Mouse (Mus musculus) limb, embryonic 14.5 days (tissue): Measurements from ENCODE around the gene Emg1. TPM values are rescaled to one million over a fixed set of nuclear protein-coding genes. Genes with fewer than 3 reads are reported as not detected.

Experiments used
- ATAC-seq: fragments of 200-750 bp; cut with Nextera tagmentation; 2 replicates; pipeline ENCODE4 v1.8.0; 2017; ENCODE audit warnings: low read depth, moderate number of reproducible peaks, moderate TSS enrichment; ENCODE audit not compliant: low FRiP score
- DNase-seq: peaks from one replicate; pipeline ENCODE4 v3.0.0-alpha.2; 2015; ENCODE audit warnings: low spot score
- H3K27ac ChIP-seq: fragments of 300-500 bp; sonication (generic); replicated peaks from 2 replicates; pipeline ENCODE4 v1.5.1; 2014; ENCODE audit warnings: low read depth, mild to moderate bottlenecking, low read length, moderate library complexity, mixed read lengths
- H3K27me3 ChIP-seq: fragments of 300-500 bp; sonication (generic); 2 replicates; pipeline ENCODE4 v1.6.1; 2014; ENCODE audit warnings: low read length, mixed read lengths; ENCODE audit not compliant: control insufficient read depth, insufficient read depth
- H3K36me3 ChIP-seq: fragments of 300-500 bp; sonication (generic); 2 replicates; pipeline ENCODE4 v1.6.1; 2014; ENCODE audit warnings: mild to moderate bottlenecking, low read length, moderate library complexity, mixed read lengths; ENCODE audit not compliant: control insufficient read depth, insufficient read depth
- H3K4me1 ChIP-seq: fragments of 300-500 bp; sonication (generic); 2 replicates; pipeline ENCODE4 v1.6.1; 2014; ENCODE audit warnings: antibody characterized with exemption, low read length, mixed read lengths; ENCODE audit not compliant: control insufficient read depth, insufficient read depth
- H3K4me2 ChIP-seq: fragments of 300-500 bp; sonication (generic); replicated peaks from 2 replicates; pipeline ENCODE4 v1.6.1; 2014; ENCODE audit warnings: low read depth, mild to moderate bottlenecking, low read length, moderate library complexity; ENCODE audit not compliant: severe bottlenecking
- H3K4me3 ChIP-seq: fragments of 300-500 bp; sonication (generic); replicated peaks from 2 replicates; pipeline ENCODE4 v1.5.1; 2014; ENCODE audit warnings: low read length
- H3K9ac ChIP-seq: fragments of 300-500 bp; sonication (generic); 2 replicates; pipeline ENCODE4 v1.6.1; 2014; ENCODE audit warnings: mild to moderate bottlenecking, low read depth, low read length, moderate library complexity; ENCODE audit not compliant: severe bottlenecking
- H3K9me3 ChIP-seq: fragments of 300-500 bp; sonication (generic); 2 replicates; pipeline ENCODE4 v1.6.1; 2016; ENCODE audit warnings: low read length; ENCODE audit not compliant: control insufficient read depth
- POLR2A ChIP-seq: fragments of 200-500 bp; IDR thresholded peaks from 2 replicates; pipeline ENCODE4 v1.8.0; 2012; ENCODE audit warnings: inconsistent platforms, mild to moderate bottlenecking, moderate library complexity, borderline replicate concordance; ENCODE audit not compliant: insufficient read depth, insufficient read length; ENCODE audit errors: extremely low read depth
- WGBS: fragments of 180-500 bp; shearing (Covaris S2); extraction: QIAGEN DNeasy Blood & Tissue Kit; methylation state at CpG from one replicate; pipeline ENCODE4 v1.1.7; 2014; 5-methylcytosine and 5-hydroxymethylcytosine counted together
- microRNA counts: library from miRNA; unstranded; fragments of <30 nt; microRNA quantifications from one replicate; lab custom pipeline; 2016
- microRNA-seq: library from miRNA; unstranded; fragments of <30 nt; microRNA quantifications from one replicate; pipeline ENCODE4, GENCODE M21; 2016
- polyA plus RNA-seq, 2 experiments: library from polyadenylated mRNA; depleted of rRNA in 1 of 2; stranded (reverse) in 1 of 2; unstranded in 1 of 2; fragments of >200 nt; fragmentation: Nextera tagmentation in 1 of 2; extraction: Ambion mirVana in 1 of 2; gene quantifications; 2 replicates each; pipeline versions ENCODE4 v1.2.1 to v1.2.3; 2012 to 2014

The Emg1 gene
- polyA plus RNA-seq, 2 experiments: 148 to 185 TPM

DNA sequence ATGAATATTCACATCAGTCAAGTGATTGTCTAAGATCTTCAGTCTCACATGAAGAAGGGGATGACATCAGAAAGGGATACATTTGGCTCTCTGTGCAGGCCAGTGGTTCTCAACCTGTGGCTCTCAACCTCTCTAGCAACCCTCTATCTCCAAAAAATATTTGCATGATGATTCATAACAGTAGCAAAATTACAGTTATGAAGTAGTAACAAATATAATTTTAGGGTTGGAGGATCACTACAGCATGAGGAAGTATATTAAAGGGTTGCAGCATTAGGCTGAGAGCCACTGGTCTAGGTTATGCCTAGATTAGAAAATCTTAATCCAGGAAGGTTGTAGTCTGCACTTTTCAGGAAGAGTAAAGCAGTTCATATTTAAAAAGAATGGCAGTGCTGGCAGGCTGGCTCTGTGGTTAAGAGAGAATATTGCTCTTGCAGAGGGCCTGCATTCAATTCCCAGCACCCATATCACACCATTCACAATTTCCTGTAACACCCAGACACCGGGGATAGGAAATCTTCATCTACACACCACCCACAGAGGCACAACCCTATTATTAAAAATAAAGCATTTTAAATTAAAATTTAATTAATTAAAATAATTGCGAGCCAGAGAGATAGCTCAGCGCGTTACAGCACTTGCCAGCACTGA lies 50.7 kb downstream of the Emg1 start:
- H3K9ac ChIP-seq: no peak overlapping the region
- TF ChIP-seq POLR2A: no peak
- no peaks in the 10 kb centered on the region for H3K9me3 ChIP-seq
- H3K27me3 ChIP-seq: no peaks in the 10 kb centered on the region
- no peak overlapping the region for H3K27ac ChIP-seq
- no peak for DNase-seq
- H3K4me3 ChIP-seq: no peak overlapping the region
- 92% methylated on average over 4 of the region's 4 CpGs for WGBS
- no peak overlapping the region for H3K4me2 ChIP-seq
- H3K4me1 ChIP-seq: peaks cover 4% of the 10 kb centered on the region; the same call in 1 of the 2 replicates
- no peaks in the 10 kb centered on the region for H3K36me3 ChIP-seq
- ATAC-seq: no peak

DNA sequence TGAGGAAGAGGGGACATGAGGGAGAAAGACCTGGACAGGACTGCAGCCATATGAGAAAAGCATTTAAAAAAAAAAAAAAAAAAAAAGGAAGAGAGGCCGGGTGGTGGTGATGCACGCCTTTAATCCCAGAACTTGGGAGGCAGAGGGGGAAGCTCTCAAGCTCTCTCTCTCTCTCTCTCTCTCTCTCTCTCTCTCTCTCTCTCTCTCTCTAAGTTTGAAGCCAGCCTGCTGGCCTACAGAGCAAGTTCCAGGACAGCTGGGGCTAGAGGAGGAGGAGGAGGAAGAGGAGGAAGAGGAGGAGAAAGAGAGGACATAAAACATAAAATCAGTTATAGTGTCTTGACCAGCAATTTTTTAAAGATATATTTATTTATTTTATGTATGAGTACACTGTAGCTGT lies 53.9 kb downstream of the Emg1 start:
- DNase-seq: no peak
- WGBS: 74% methylated on average over 2 of the region's 2 CpGs
- Histone ChIP-seq H3K4me2 (no peak overlapping the region), H3K27ac (no peak overlapping the region), H3K36me3 (no peaks in the 10 kb centered on the region), H3K9ac (no peak overlapping the region), H3K27me3 (no peaks in the 10 kb centered on the region), H3K9me3 (no peaks in the 10 kb centered on the region), H3K4me1 (no peaks in the 10 kb centered on the region), H3K4me3 (no peak overlapping the region)
- no peak for ATAC-seq
- no peak for TF ChIP-seq POLR2A

DNA sequence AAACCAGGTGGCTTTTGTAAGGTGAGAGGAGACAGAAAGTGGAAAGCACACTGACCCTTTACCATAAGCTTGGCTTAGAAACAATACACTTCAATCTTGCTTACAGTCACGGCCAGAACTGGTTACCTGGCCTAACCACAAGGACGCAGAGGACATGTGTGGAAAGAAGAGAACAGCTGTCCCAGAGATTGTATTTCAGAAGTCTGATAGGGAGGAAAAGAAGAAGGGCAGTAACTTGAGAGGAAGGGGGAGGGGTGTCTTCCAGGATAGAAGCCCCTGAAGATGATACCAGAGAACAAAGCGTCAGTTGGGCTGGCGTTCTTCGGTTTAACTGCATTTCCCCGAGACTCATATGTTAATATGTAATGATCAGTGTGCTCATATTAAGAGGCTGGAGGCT lies 56.1 kb downstream of the Emg1 start:
- Histone ChIP-seq H3K4me3 (no peak overlapping the region), H3K4me1 (no peaks in the 10 kb centered on the region), H3K9me3 (no peaks in the 10 kb centered on the region), H3K27ac (no peak overlapping the region), H3K36me3 (no peaks in the 10 kb centered on the region), H3K27me3 (no peaks in the 10 kb centered on the region), H3K4me2 (no peak overlapping the region), H3K9ac (no peak overlapping the region)
- WGBS: 51% methylated on average over 6 of the region's 6 CpGs
- DNase-seq: no peak
- 0 out of 2 replicates have a peak, but pooled peaks have one; percentile 9 for ATAC-seq
- no peak for TF ChIP-seq POLR2A

MicroRNAs encoded within 50 kb of the gene (microRNA counts, 519-probe panel; counts per million panel counts)
- microRNA mmu-miR-141 (lab: Ali Mortazavi, UCI) (2,764 counts per million, percentile 49 among the panel's probes with 10 or more counts), microRNA mmu-miR-200c (lab: Ali Mortazavi, UCI) (3,734 counts per million, percentile 75 among the panel's probes with 10 or more counts)

Small RNA genes within 50 kb of the gene (microRNA-seq; reads per million reads assigned to microRNA genes)
- 506 reads per million, percentile 66 among the genes with 10 or more reads in this experiment for gene Mir141
- 2,722 reads per million, percentile 82 among the genes with 10 or more reads in this experiment for gene Mir200c

Other genes starting within 250 kb of the Emg1 start
- 11.2 and 16.3 TPM in 2 replicates for gene Clstn3, start 247.4 kb downstream of the Emg1 start, polyA plus RNA-seq (2012; rRNA removed)
- 5.1 and 6.4 TPM in 2 replicates for gene Clstn3, start 247.4 kb downstream of the Emg1 start, polyA plus RNA-seq (2014; fragmentation: Nextera tagmentation; extraction: Ambion mirVana)
- 0.47 and 0.64 TPM in 2 replicates for gene C1rl, start 219.1 kb downstream of the Emg1 start, polyA plus RNA-seq (2012; rRNA removed)
- 0.81 and 0.83 TPM in 2 replicates for gene C1rl, start 219.1 kb downstream of the Emg1 start, polyA plus RNA-seq (2014; fragmentation: Nextera tagmentation; extraction: Ambion mirVana)
- gene C1ra, start 199.8 kb downstream of the Emg1 start, polyA plus RNA-seq (2012; rRNA removed): 1.4 and 2.1 TPM in 2 replicates
- gene C1ra, start 199.8 kb downstream of the Emg1 start, polyA plus RNA-seq (2014; fragmentation: Nextera tagmentation; extraction: Ambion mirVana): 1.7 and 1.9 TPM in 2 replicates
- 7.9 and 8.5 TPM in 2 replicates for gene C1s1, start 169.8 kb downstream of the Emg1 start, polyA plus RNA-seq (2012; rRNA removed)
- 3.3 and 3.4 TPM in 2 replicates for gene C1s1, start 169.8 kb downstream of the Emg1 start, polyA plus RNA-seq (2014; fragmentation: Nextera tagmentation; extraction: Ambion mirVana)
- not detected in 2 replicates for gene C1rb, start 141.9 kb downstream of the Emg1 start, polyA plus RNA-seq (2012; rRNA removed)
- 0.11 TPM in 1 of 2 replicates, not detected in the other for gene C1rb, start 141.9 kb downstream of the Emg1 start, polyA plus RNA-seq (2014; fragmentation: Nextera tagmentation; extraction: Ambion mirVana)
- gene C1s2, start 76.1 kb downstream of the Emg1 start, polyA plus RNA-seq (2012; rRNA removed): 0.23 and 0.24 TPM in 2 replicates
- 0.10 TPM in 1 of 2 replicates, not detected in the other for gene C1s2, start 76.1 kb downstream of the Emg1 start, polyA plus RNA-seq (2014; fragmentation: Nextera tagmentation; extraction: Ambion mirVana)
- gene Lpcat3, start 49.2 kb downstream of the Emg1 start, polyA plus RNA-seq (2012; rRNA removed): 80.8 and 101 TPM in 2 replicates
- gene Lpcat3, start 49.2 kb downstream of the Emg1 start, polyA plus RNA-seq (2014; fragmentation: Nextera tagmentation; extraction: Ambion mirVana): 49.3 and 51.7 TPM in 2 replicates
- gene Phb2, start 158 bp upstream of the Emg1 start, polyA plus RNA-seq (2012; rRNA removed): 203 and 205 TPM in 2 replicates
- 295 and 296 TPM in 2 replicates for gene Phb2, start 158 bp upstream of the Emg1 start, polyA plus RNA-seq (2014; fragmentation: Nextera tagmentation; extraction: Ambion mirVana)
- 9.4 and 9.6 TPM in 2 replicates for gene Ptpn6, start 26.5 kb upstream of the Emg1 start, polyA plus RNA-seq (2012; rRNA removed)
- gene Ptpn6, start 26.5 kb upstream of the Emg1 start, polyA plus RNA-seq (2014; fragmentation: Nextera tagmentation; extraction: Ambion mirVana): 13.9 and 14.2 TPM in 2 replicates
- 285 and 290 TPM in 2 replicates for gene Grcc10, start 29.2 kb upstream of the Emg1 start, polyA plus RNA-seq (2012; rRNA removed)
- 438 and 458 TPM in 2 replicates for gene Grcc10, start 29.2 kb upstream of the Emg1 start, polyA plus RNA-seq (2014; fragmentation: Nextera tagmentation; extraction: Ambion mirVana)
- not detected in 2 replicates for gene Gm45234, start 43.8 kb upstream of the Emg1 start, polyA plus RNA-seq (2012; rRNA removed)
- not detected in 2 replicates for gene Gm45234, start 43.8 kb upstream of the Emg1 start, polyA plus RNA-seq (2014; fragmentation: Nextera tagmentation; extraction: Ambion mirVana)
- 102 and 141 TPM in 2 replicates for gene Atn1, start 44.3 kb upstream of the Emg1 start, polyA plus RNA-seq (2012; rRNA removed)
- gene Atn1, start 44.3 kb upstream of the Emg1 start, polyA plus RNA-seq (2014; fragmentation: Nextera tagmentation; extraction: Ambion mirVana): 14.6 and 19.4 TPM in 2 replicates
- gene Eno2, start 57.5 kb upstream of the Emg1 start, polyA plus RNA-seq (2012; rRNA removed): 21.7 and 25.3 TPM in 2 replicates
- gene Eno2, start 57.5 kb upstream of the Emg1 start, polyA plus RNA-seq (2014; fragmentation: Nextera tagmentation; extraction: Ambion mirVana): 6.0 and 10.2 TPM in 2 replicates
- 1.1 TPM in 2 replicates for gene Lrrc23, start 67.5 kb upstream of the Emg1 start, polyA plus RNA-seq (2012; rRNA removed)
- 0.88 and 1.2 TPM in 2 replicates for gene Lrrc23, start 67.5 kb upstream of the Emg1 start, polyA plus RNA-seq (2014; fragmentation: Nextera tagmentation; extraction: Ambion mirVana)
- gene Spsb2, start 96.5 kb upstream of the Emg1 start, polyA plus RNA-seq (2012; rRNA removed): 9.8 and 11.1 TPM in 2 replicates
- 8.9 and 10.8 TPM in 2 replicates for gene Spsb2, start 96.5 kb upstream of the Emg1 start, polyA plus RNA-seq (2014; fragmentation: Nextera tagmentation; extraction: Ambion mirVana)
- 636 and 744 TPM in 2 replicates for gene Tpi1, start 102.1 kb upstream of the Emg1 start, polyA plus RNA-seq (2012; rRNA removed)
- 808 and 825 TPM in 2 replicates for gene Tpi1, start 102.1 kb upstream of the Emg1 start, polyA plus RNA-seq (2014; fragmentation: Nextera tagmentation; extraction: Ambion mirVana)
- 105 and 119 TPM in 2 replicates for gene Usp5, start 117.3 kb upstream of the Emg1 start, polyA plus RNA-seq (2012; rRNA removed)
- gene Usp5, start 117.3 kb upstream of the Emg1 start, polyA plus RNA-seq (2014; fragmentation: Nextera tagmentation; extraction: Ambion mirVana): 115 and 120 TPM in 2 replicates
- 141 and 164 TPM in 2 replicates for gene Cdca3, start 117.4 kb upstream of the Emg1 start, polyA plus RNA-seq (2012; rRNA removed)
- gene Cdca3, start 117.4 kb upstream of the Emg1 start, polyA plus RNA-seq (2014; fragmentation: Nextera tagmentation; extraction: Ambion mirVana): 128 and 146 TPM in 2 replicates
- gene Gnb3, start 128.1 kb upstream of the Emg1 start, polyA plus RNA-seq (2012; rRNA removed): 1.9 and 2.3 TPM in 2 replicates
- 1.6 and 1.8 TPM in 2 replicates for gene Gnb3, start 128.1 kb upstream of the Emg1 start, polyA plus RNA-seq (2014; fragmentation: Nextera tagmentation; extraction: Ambion mirVana)
- 339 and 401 TPM in 2 replicates for gene P3h3, start 145.6 kb upstream of the Emg1 start, polyA plus RNA-seq (2012; rRNA removed)
- 57.5 and 67.6 TPM in 2 replicates for gene P3h3, start 145.6 kb upstream of the Emg1 start, polyA plus RNA-seq (2014; fragmentation: Nextera tagmentation; extraction: Ambion mirVana)
- gene Gpr162, start 151.8 kb upstream of the Emg1 start, polyA plus RNA-seq (2012; rRNA removed): 7.5 and 10.8 TPM in 2 replicates
- gene Gpr162, start 151.8 kb upstream of the Emg1 start, polyA plus RNA-seq (2014; fragmentation: Nextera tagmentation; extraction: Ambion mirVana): 2.1 and 2.3 TPM in 2 replicates
- gene Cd4, start 176.0 kb upstream of the Emg1 start, polyA plus RNA-seq (2012; rRNA removed): 0.23 and 0.26 TPM in 2 replicates
- gene Cd4, start 176.0 kb upstream of the Emg1 start, polyA plus RNA-seq (2014; fragmentation: Nextera tagmentation; extraction: Ambion mirVana): 0.10 and 0.51 TPM in 2 replicates
- gene Lag3, start 199.5 kb upstream of the Emg1 start, polyA plus RNA-seq (2012; rRNA removed): 2.3 and 3.2 TPM in 2 replicates
- 2.0 and 2.6 TPM in 2 replicates for gene Lag3, start 199.5 kb upstream of the Emg1 start, polyA plus RNA-seq (2014; fragmentation: Nextera tagmentation; extraction: Ambion mirVana)
- 1,126 and 1,778 TPM in 2 replicates for gene Ptms, start 207.9 kb upstream of the Emg1 start, polyA plus RNA-seq (2012; rRNA removed)
- gene Ptms, start 207.9 kb upstream of the Emg1 start, polyA plus RNA-seq (2014; fragmentation: Nextera tagmentation; extraction: Ambion mirVana): 306 and 353 TPM in 2 replicates
- gene Mlf2, start 219.2 kb upstream of the Emg1 start, polyA plus RNA-seq (2012; rRNA removed): 407 and 471 TPM in 2 replicates
- 355 and 380 TPM in 2 replicates for gene Mlf2, start 219.2 kb upstream of the Emg1 start, polyA plus RNA-seq (2014; fragmentation: Nextera tagmentation; extraction: Ambion mirVana)